Mouse (Mus musculus): ENCODE measurements around the gene Schip1.

DNA sequence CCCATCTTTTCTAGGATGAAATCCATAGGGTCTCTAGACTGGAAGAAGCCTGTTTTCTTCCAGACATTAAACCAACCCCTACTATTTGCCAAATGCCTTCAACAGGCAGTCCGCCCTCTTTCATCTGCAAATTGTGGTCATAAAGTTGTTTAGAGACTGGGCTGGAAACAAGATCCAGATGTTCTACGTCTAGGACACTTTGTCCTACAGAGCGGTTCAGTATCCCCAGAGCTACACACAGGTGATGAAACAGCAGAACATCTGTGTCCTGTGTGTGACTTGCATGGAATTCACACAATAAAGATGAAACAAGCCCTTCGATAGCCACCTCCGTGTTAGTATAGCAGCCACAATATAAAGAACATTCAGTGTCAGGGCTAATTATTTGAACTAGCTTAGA lies 423.7 kb downstream of the Schip1 start:
- TF ChIP-seq CTCF (IDR thresholded peaks at IDR 0.05; ENCODE audit: control insufficient read depth, insufficient read depth, low read length) (no peak), POLR2A (IDR thresholded peaks at IDR 0.05; ENCODE audit: borderline replicate concordance, control insufficient read depth, low read depth, low read length) (no peak)

Measured in bone marrow, adult 2 months (tissue).